Mouse (Mus musculus): Measurements from ENCODE around the gene Hmg20a. TPM values are rescaled to one million over a fixed set of nuclear protein-coding genes. Genes with fewer than 3 reads are reported as not detected.
A peak's percentile ranks its signal among the peaks of the same experiment; 100 is the strongest.

The Hmg20a gene
- polyA plus RNA-seq (2014; fragmentation: Nextera tagmentation; extraction: Ambion mirVana): 49.8 and 59.6 TPM in 2 replicates

GRCm38 (mm10) chr9:56417948-56418737 lies at the start of gene Hmg20a, which contains the start of gene Peak1:
Gene Hmg20a, plus strand, starts transcription at chr9:56418609.
Gene Peak1, minus strand, starts transcription at chr9:56418067.
- no peaks in the 10 kb centered on the region for H3K9me3 ChIP-seq (ENCODE audit: control insufficient read depth, low read length)
- ATAC-seq (ENCODE audit: low read depth): peak; percentile 94

GRCm38 (mm10) chr9:56368814-56369213 lies 49.6 kb upstream of the Hmg20a start:
- WGBS: 35% methylated on average over 3 of the region's 3 CpGs

More at GRCm38 (mm10) chr9:56417948-56418737, at the start of gene Hmg20a, which contains the start of gene Peak1:
- Histone ChIP-seq H3K27ac (replicated peaks; ENCODE audit: low read depth, low read length) (peak within 1 kb of the TSS; percentile 95), H3K4me1 (ENCODE audit: control insufficient read depth, insufficient read depth, low read length) (peaks cover 18% of the 10 kb centered on the region), H3K4me2 (ENCODE audit: low read depth, low read length) (peak within 1 kb of the TSS; percentile 73), H3K9ac (ENCODE audit: low read depth, low read length) (peak within 1 kb of the TSS; percentile 89), H3K4me3 (ENCODE audit: low read depth, low read length) (peak within 1 kb of the TSS; percentile 86), H3K36me3 (ENCODE audit: control insufficient read depth, insufficient read depth, low read length) (no peaks in the 10 kb centered on the region), H3K27me3 (replicated peaks; ENCODE audit: control insufficient read depth, insufficient read depth, low read length) (no peaks in the 10 kb centered on the region)
- under 1% methylated on average over 33 of the region's 59 CpGs for WGBS
- DNase-seq (ENCODE audit: low spot score): peak; percentile 100

DNA sequence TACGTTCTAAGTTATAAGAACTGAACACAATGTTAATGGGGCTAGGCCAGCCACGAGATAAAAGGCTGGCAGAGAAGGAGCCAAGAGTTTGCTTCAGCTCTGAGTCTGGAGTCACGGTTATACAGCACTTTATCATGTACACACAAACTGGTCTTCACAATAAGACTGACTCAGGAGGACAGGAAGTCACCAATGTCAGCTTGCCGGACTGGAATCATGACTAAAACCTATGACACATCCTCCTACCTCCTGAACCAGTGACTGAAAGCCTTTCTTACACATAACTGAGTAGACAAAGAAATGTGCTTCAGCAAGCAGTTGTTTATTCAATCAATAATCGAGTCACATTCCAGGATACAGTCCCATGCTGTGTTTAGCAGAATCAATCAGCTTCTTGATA lies 47.7 kb upstream of the Hmg20a start:
- ATAC-seq (ENCODE audit: low read depth): no peak
- Histone ChIP-seq H3K27me3 (replicated peaks; ENCODE audit: control insufficient read depth, insufficient read depth, low read length) (no peaks in the 10 kb centered on the region), H3K4me2 (ENCODE audit: low read depth, low read length) (no peak overlapping the region), H3K4me3 (ENCODE audit: low read depth, low read length) (no peak overlapping the region), H3K27ac (replicated peaks; ENCODE audit: low read depth, low read length) (no peak overlapping the region), H3K9ac (ENCODE audit: low read depth, low read length) (no peak overlapping the region), H3K4me1 (ENCODE audit: control insufficient read depth, insufficient read depth, low read length) (no peaks in the 10 kb centered on the region), H3K9me3 (ENCODE audit: control insufficient read depth, low read length) (no peaks in the 10 kb centered on the region), H3K36me3 (ENCODE audit: control insufficient read depth, insufficient read depth, low read length) (no peaks in the 10 kb centered on the region)
- 64% methylated on average over 5 of the region's 5 CpGs for WGBS
- DNase-seq (ENCODE audit: low spot score): no peak

More at GRCm38 (mm10) chr9:56368814-56369213, 49.6 kb upstream of the Hmg20a start:
- H3K27ac ChIP-seq (replicated peaks; ENCODE audit: low read depth, low read length): no peak overlapping the region
- ATAC-seq (ENCODE audit: low read depth) (no peak), DNase-seq (ENCODE audit: low spot score) (no peak)
- H3K36me3 ChIP-seq (ENCODE audit: control insufficient read depth, insufficient read depth, low read length): no peaks in the 10 kb centered on the region
- H3K4me2 ChIP-seq (ENCODE audit: low read depth, low read length): no peak overlapping the region
- no peaks in the 10 kb centered on the region for H3K27me3 ChIP-seq (replicated peaks; ENCODE audit: control insufficient read depth, insufficient read depth, low read length)
- no peaks in the 10 kb centered on the region for H3K9me3 ChIP-seq (ENCODE audit: control insufficient read depth, low read length)
- no peak overlapping the region for H3K4me3 ChIP-seq (ENCODE audit: low read depth, low read length)
- no peak overlapping the region for H3K9ac ChIP-seq (ENCODE audit: low read depth, low read length)
- H3K4me1 ChIP-seq (ENCODE audit: control insufficient read depth, insufficient read depth, low read length): no peaks in the 10 kb centered on the region

- Histone ChIP-seq H3K9me3 (ENCODE audit: control insufficient read depth, low read length) (no peaks in the 10 kb centered on the region), H3K4me2 (ENCODE audit: low read depth, low read length) (no peak overlapping the region), H3K9ac (ENCODE audit: low read depth, low read length) (no peak overlapping the region), H3K36me3 (ENCODE audit: control insufficient read depth, insufficient read depth, low read length) (no peaks in the 10 kb centered on the region), H3K4me3 (ENCODE audit: low read depth, low read length) (no peak overlapping the region), H3K27me3 (replicated peaks; ENCODE audit: control insufficient read depth, insufficient read depth, low read length) (no peaks in the 10 kb centered on the region), H3K27ac (replicated peaks; ENCODE audit: low read depth, low read length) (no peak overlapping the region), H3K4me1 (ENCODE audit: control insufficient read depth, insufficient read depth, low read length) (no peaks in the 10 kb centered on the region)
- DNase-seq (ENCODE audit: low spot score): no peak
- WGBS: 69% methylated on average over 4 of the region's 4 CpGs
- ATAC-seq (ENCODE audit: low read depth): no peak
Measured at GRCm38 (mm10) chr9:56374401-56374800, 44.0 kb upstream of the Hmg20a start.

DNA sequence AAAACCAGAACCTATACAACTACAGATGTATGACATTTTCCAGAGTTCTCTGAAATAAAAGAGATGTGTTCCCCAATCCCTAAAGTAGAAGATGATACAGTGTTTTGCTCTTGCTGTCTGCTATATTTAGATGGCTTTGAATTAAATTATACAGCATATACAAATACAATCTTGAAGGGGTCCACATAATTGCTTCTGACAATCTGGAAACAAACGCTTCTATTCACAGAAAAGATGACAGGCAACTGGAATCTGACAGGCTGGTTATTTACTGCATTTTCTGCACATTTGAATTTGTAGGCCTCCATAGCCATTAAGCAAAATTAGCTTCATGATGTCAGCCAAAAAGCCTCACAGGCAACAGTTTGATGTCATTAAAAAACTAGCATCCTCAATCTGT lies 35.6 kb upstream of the Hmg20a start:
- ATAC-seq (ENCODE audit: low read depth) (no peak), DNase-seq (ENCODE audit: low spot score) (peak; percentile 22)
- Histone ChIP-seq H3K4me2 (ENCODE audit: low read depth, low read length) (no peak overlapping the region), H3K27me3 (replicated peaks; ENCODE audit: control insufficient read depth, insufficient read depth, low read length) (no peaks in the 10 kb centered on the region), H3K27ac (replicated peaks; ENCODE audit: low read depth, low read length) (no peak overlapping the region), H3K9ac (ENCODE audit: low read depth, low read length) (no peak overlapping the region), H3K36me3 (ENCODE audit: control insufficient read depth, insufficient read depth, low read length) (no peaks in the 10 kb centered on the region), H3K4me1 (ENCODE audit: control insufficient read depth, insufficient read depth, low read length) (no peaks in the 10 kb centered on the region), H3K9me3 (ENCODE audit: control insufficient read depth, low read length) (no peaks in the 10 kb centered on the region), H3K4me3 (ENCODE audit: low read depth, low read length) (no peak overlapping the region)
- 59% methylated on average over 1 of the region's 1 CpGs for WGBS

DNA sequence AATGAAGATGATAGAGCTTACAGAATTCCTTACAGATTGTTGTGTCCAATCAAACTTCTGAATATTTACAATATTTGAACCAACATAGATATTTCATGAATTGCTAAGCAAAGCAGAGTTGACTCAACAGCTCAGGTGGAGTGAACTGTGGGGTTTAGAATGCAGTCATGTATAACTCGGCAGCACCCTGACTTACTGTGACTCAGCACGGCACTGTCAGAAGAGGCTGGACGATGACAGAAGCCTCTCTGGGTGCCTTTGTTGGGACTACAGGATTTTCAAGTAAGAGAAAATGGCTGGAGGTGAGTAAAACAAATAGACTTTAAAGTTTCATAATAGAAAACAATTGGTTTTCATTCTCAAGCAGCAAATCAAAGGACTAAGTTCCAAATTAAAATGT lies 25.6 kb upstream of the Hmg20a start:
- Histone ChIP-seq H3K36me3 (ENCODE audit: control insufficient read depth, insufficient read depth, low read length) (no peaks in the 10 kb centered on the region), H3K27ac (replicated peaks; ENCODE audit: low read depth, low read length) (no peak overlapping the region), H3K4me3 (ENCODE audit: low read depth, low read length) (no peak overlapping the region), H3K4me2 (ENCODE audit: low read depth, low read length) (no peak overlapping the region), H3K4me1 (ENCODE audit: control insufficient read depth, insufficient read depth, low read length) (peaks cover 5% of the 10 kb centered on the region; the same call in 1 of the 2 replicates), H3K9me3 (ENCODE audit: control insufficient read depth, low read length) (no peaks in the 10 kb centered on the region), H3K27me3 (replicated peaks; ENCODE audit: control insufficient read depth, insufficient read depth, low read length) (no peaks in the 10 kb centered on the region), H3K9ac (ENCODE audit: low read depth, low read length) (no peak overlapping the region)
- 81% methylated on average over 3 of the region's 3 CpGs for WGBS
- no peak for ATAC-seq (ENCODE audit: low read depth)
- no peak for DNase-seq (ENCODE audit: low spot score)

- DNase-seq (ENCODE audit: low spot score): no peak
- H3K27ac ChIP-seq (replicated peaks; ENCODE audit: low read depth, low read length): no peak overlapping the region
- no peaks in the 10 kb centered on the region for H3K27me3 ChIP-seq (replicated peaks; ENCODE audit: control insufficient read depth, insufficient read depth, low read length)
- H3K9me3 ChIP-seq (ENCODE audit: control insufficient read depth, low read length): no peaks in the 10 kb centered on the region
- no peak overlapping the region for H3K4me3 ChIP-seq (ENCODE audit: low read depth, low read length)
- no peak overlapping the region for H3K9ac ChIP-seq (ENCODE audit: low read depth, low read length)
- WGBS: 27% methylated on average over 1 of the region's 1 CpGs
- H3K36me3 ChIP-seq (ENCODE audit: control insufficient read depth, insufficient read depth, low read length): no peaks in the 10 kb centered on the region
- no peak for ATAC-seq (ENCODE audit: low read depth)
- H3K4me1 ChIP-seq (ENCODE audit: control insufficient read depth, insufficient read depth, low read length): peaks cover 5% of the 10 kb centered on the region; the same call in 1 of the 2 replicates
- no peak overlapping the region for H3K4me2 ChIP-seq (ENCODE audit: low read depth, low read length)
Measured at GRCm38 (mm10) chr9:56396306-56396705, 22.1 kb upstream of the Hmg20a start.

DNA sequence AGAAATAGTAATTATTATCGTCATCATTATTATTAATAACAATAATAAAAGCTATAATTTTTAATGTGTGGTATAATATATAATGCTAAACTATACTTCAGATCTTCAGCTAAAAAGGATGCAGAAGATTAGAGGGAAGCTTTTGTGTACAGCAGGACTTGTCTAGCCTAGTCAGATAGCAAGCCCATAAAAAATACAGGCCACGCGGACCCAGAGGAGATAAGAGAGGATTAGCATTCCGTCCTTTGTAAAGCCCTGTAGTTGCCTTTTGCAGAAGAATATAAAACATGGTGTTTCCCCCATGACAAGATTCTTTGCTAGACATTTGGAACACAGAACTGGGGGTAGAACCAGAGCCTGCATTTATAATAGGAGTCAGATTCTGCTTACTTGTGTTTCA lies 13.8 kb upstream of the Hmg20a start:
- no peak for ATAC-seq (ENCODE audit: low read depth)
- Histone ChIP-seq H3K36me3 (ENCODE audit: control insufficient read depth, insufficient read depth, low read length) (no peaks in the 10 kb centered on the region), H3K27ac (replicated peaks; ENCODE audit: low read depth, low read length) (no peak overlapping the region), H3K27me3 (replicated peaks; ENCODE audit: control insufficient read depth, insufficient read depth, low read length) (no peaks in the 10 kb centered on the region), H3K9ac (ENCODE audit: low read depth, low read length) (no peak overlapping the region), H3K4me1 (ENCODE audit: control insufficient read depth, insufficient read depth, low read length) (no peaks in the 10 kb centered on the region), H3K4me3 (ENCODE audit: low read depth, low read length) (no peak overlapping the region), H3K9me3 (ENCODE audit: control insufficient read depth, low read length) (no peaks in the 10 kb centered on the region), H3K4me2 (ENCODE audit: low read depth, low read length) (no peak overlapping the region)
- DNase-seq (ENCODE audit: low spot score): no peak
- 79% methylated on average over 4 of the region's 4 CpGs for WGBS

DNA sequence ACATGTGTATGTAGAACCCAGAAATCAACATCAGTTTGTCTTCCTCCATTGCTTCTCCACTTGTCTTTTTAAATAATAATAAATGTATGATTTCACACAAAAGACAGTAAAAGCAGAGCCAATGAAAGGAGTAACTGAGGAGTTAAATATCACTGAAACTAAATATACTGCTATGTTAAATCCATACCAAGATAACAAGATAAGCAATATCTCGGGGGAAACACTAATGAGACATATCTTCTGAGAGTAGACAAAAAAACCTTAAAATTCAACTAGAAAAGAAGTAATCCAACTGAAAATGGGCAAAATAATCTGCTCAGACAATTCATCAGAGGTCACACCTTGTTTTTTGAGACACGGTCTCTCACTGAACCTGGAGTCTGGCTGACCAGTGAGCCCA lies 8.5 kb upstream of the Hmg20a start:
- H3K9me3 ChIP-seq (ENCODE audit: control insufficient read depth, low read length): no peaks in the 10 kb centered on the region
- 88% methylated on average over 2 of the region's 2 CpGs for WGBS

More for the DNA sequence above, 8.5 kb upstream of the Hmg20a start:
- ATAC-seq (ENCODE audit: low read depth) (no peak), DNase-seq (ENCODE audit: low spot score) (no peak)
- no peak overlapping the region for H3K27ac ChIP-seq (replicated peaks; ENCODE audit: low read depth, low read length)
- H3K4me2 ChIP-seq (ENCODE audit: low read depth, low read length): no peak overlapping the region
- H3K4me1 ChIP-seq (ENCODE audit: control insufficient read depth, insufficient read depth, low read length): no peaks in the 10 kb centered on the region
- no peaks in the 10 kb centered on the region for H3K36me3 ChIP-seq (ENCODE audit: control insufficient read depth, insufficient read depth, low read length)
- H3K9ac ChIP-seq (ENCODE audit: low read depth, low read length): no peak overlapping the region
- H3K4me3 ChIP-seq (ENCODE audit: low read depth, low read length): no peak overlapping the region
- H3K27me3 ChIP-seq (replicated peaks; ENCODE audit: control insufficient read depth, insufficient read depth, low read length): no peaks in the 10 kb centered on the region

Data from embryonic facial prominence, embryonic 14.5 days (tissue).